9 mouse cellular contexts compared by ENCODE assay signal in genomic region chr10:18070144-18070543, GRCm38 (mm10). TPM values are rescaled to one million over a fixed set of nuclear protein-coding genes. Genes with fewer than 3 reads are reported as not detected.
DNase-seq lines count a peak whose midpoint lies in the region; ATAC-seq and TF ChIP-seq lines count a peak whose summit lies in the region.
"Had no signal": no experiment of that assay in that cellular context is flagged by ENCODE, and none has a peak within 500 bp of the region (broad histone marks: within the 10 kb centered on the region; RNA-seq: fewer than 3 reads in every experiment).

No protein-coding gene starts in this region.

- H3K36me3 ChIP-seq in stomach, embryonic 16.5 days (ENCODE audit: control insufficient read depth, insufficient read depth, low read length), result no peaks in the 10 kb centered on the region
- no peaks in the 10 kb centered on the region for H3K36me3 ChIP-seq in stomach, postnatal 0 days (ENCODE audit: control insufficient read depth, insufficient read depth, low read length)
- H3K36me3 ChIP-seq in midbrain, embryonic 16.5 days (ENCODE audit: control insufficient read depth, insufficient read depth, low read length), result no peaks in the 10 kb centered on the region

- no peak overlapping the region for H3K9ac ChIP-seq in stomach, embryonic 16.5 days (ENCODE audit: low read length)
- no peak overlapping the region for H3K9ac ChIP-seq in stomach, postnatal 0 days (ENCODE audit: low read length)
- H3K9ac ChIP-seq in midbrain, embryonic 16.5 days (ENCODE audit: low read depth, low read length), result no peak overlapping the region

- no peak for TF ChIP-seq CTCF in gastrocnemius, adult 2 months (IDR thresholded peaks at IDR 0.05)
- no peak for TF ChIP-seq CTCF in stomach, postnatal 0 days (IDR thresholded peaks at IDR 0.05; ENCODE audit: low read depth)

- H3K9me3 ChIP-seq in stomach, embryonic 16.5 days (replicated peaks; ENCODE audit: control insufficient read depth, low read length), result no peaks in the 10 kb centered on the region
- no peaks in the 10 kb centered on the region for H3K9me3 ChIP-seq in stomach, postnatal 0 days (ENCODE audit: control insufficient read depth, low read length)
- no peaks in the 10 kb centered on the region for H3K9me3 ChIP-seq in midbrain, embryonic 16.5 days (replicated peaks; ENCODE audit: control insufficient read depth, low read length, poor library complexity, severe bottlenecking)

- TF ChIP-seq EP300 in stomach, postnatal 0 days (optimal IDR thresholded peaks at IDR 0.05), result no peak

- H3K4me1 ChIP-seq in stomach, embryonic 16.5 days (ENCODE audit: control insufficient read depth, insufficient read depth, low read length), result peaks cover 18% of the 10 kb centered on the region
- 0 out of 2 replicates have a peak, but pooled peaks cover 5% of the 10 kb centered on the region for H3K4me1 ChIP-seq in stomach, postnatal 0 days (replicated peaks; ENCODE audit: control insufficient read depth, insufficient read depth)
- H3K4me1 ChIP-seq in midbrain, embryonic 16.5 days (ENCODE audit: control insufficient read depth, insufficient read depth, low read length), result peaks cover 11% of the 10 kb centered on the region

- DNase-seq in gastrocnemius, adult 2 months, result no peak
- no peak for DNase-seq in gastrocnemius, adult 8-10 months (ENCODE audit: low spot score in 2 of 2)
- no peak for DNase-seq in stomach, postnatal 0 days (ENCODE audit: low spot score)
- peak; percentile 68 to 82 for DNase-seq in layer of hippocampus, adult 18-20 months (ENCODE audit: low spot score in 2 of 2)
- DNase-seq in right cerebral cortex, postnatal 10 days (ENCODE audit: low spot score in 2 of 2), result peak; percentile 73
- no peak for DNase-seq in thymus, postnatal 0 days (ENCODE audit: low spot score)

- no peak for ATAC-seq in stomach, embryonic 16.5 days (ENCODE audit: insufficient read depth, low FRiP score)
- ATAC-seq in stomach, postnatal 0 days (ENCODE audit: low FRiP score, low TSS enrichment), result no peak
- ATAC-seq in midbrain, embryonic 16.5 days, result no peak

- no peaks in the 10 kb centered on the region for H3K27me3 ChIP-seq in stomach, embryonic 16.5 days (ENCODE audit: control insufficient read depth, insufficient read depth, low read length)
- no peaks in the 10 kb centered on the region for H3K27me3 ChIP-seq in stomach, postnatal 0 days (ENCODE audit: control insufficient read depth, insufficient read depth, low read length)
- H3K27me3 ChIP-seq in midbrain, embryonic 16.5 days (ENCODE audit: control insufficient read depth, insufficient read depth, low read depth, low read length), result no peaks in the 10 kb centered on the region
- H3K27me3 ChIP-seq: CH12.LX had no signal

- H3K27ac ChIP-seq in gastrocnemius, adult 2 months, result peak overlapping the region; percentile 21
- H3K27ac ChIP-seq in stomach, embryonic 16.5 days (ENCODE audit: low read length), result peak overlapping the region; percentile 36; the same call in 1 of the 2 replicates
- no peak overlapping the region for H3K27ac ChIP-seq in stomach, postnatal 0 days (replicated peaks)
- H3K27ac ChIP-seq in midbrain, embryonic 16.5 days (ENCODE audit: low read length), result no peak overlapping the region; the same call in 1 of the 2 replicates

- 59% methylated on average over 3 of the region's 3 CpGs for WGBS in stomach, embryonic 16.5 days
- 42% methylated on average over 3 of the region's 3 CpGs for WGBS in stomach, postnatal 0 days
- WGBS in midbrain, embryonic 16.5 days, result 73% methylated on average over 3 of the region's 3 CpGs

- no peak overlapping the region for H3K4me3 ChIP-seq in gastrocnemius, adult 2 months
- H3K4me3 ChIP-seq in stomach, embryonic 16.5 days (replicated peaks; ENCODE audit: low read length), result no peak overlapping the region
- H3K4me3 ChIP-seq in stomach, postnatal 0 days (ENCODE audit: low read depth, low read length), result no peak overlapping the region
- no peak overlapping the region for H3K4me3 ChIP-seq in midbrain, embryonic 16.5 days (ENCODE audit: low read depth, low read length)

- H3K4me2 ChIP-seq in stomach, embryonic 16.5 days (ENCODE audit: low read depth, low read length), result no peak overlapping the region
- no peak overlapping the region for H3K4me2 ChIP-seq in stomach, postnatal 0 days (replicated peaks; ENCODE audit: low read depth)
- H3K4me2 ChIP-seq in midbrain, embryonic 16.5 days (ENCODE audit: low read length), result no peak overlapping the region

- intact Hi-C loops in gastrocnemius, adult 2 months (cut with DNase I), result no loop called here

RNA-seq across cellular contexts. Expression of gene Reps1, which starts 14.5 kb away (rescaled TPM):
- 10 to 100 TPM; 22.8 to 25.3 TPM for total RNA-seq in gastrocnemius, adult 2 months (2021)
- 10 to 100 TPM; 27.7 to 33.2 (median 30.2) TPM for total RNA-seq in gastrocnemius, adult 8-10 months (2022)
- polyA plus RNA-seq in stomach, embryonic 16.5 days (2015; fragmentation: Nextera tagmentation; extraction: Ambion mirVana), result 9.0 and 10.3 TPM in 2 replicates
- 10.6 and 12.9 TPM in 2 replicates for polyA plus RNA-seq in stomach, postnatal 0 days (2015; fragmentation: Nextera tagmentation; extraction: Ambion mirVana)
- 10 to 100 TPM; 82.2 to 82.6 TPM for total RNA-seq in layer of hippocampus, adult 18-20 months (2021)
- 12.7 and 16.1 TPM in 2 replicates for polyA plus RNA-seq in midbrain, embryonic 16.5 days (2015; fragmentation: Nextera tagmentation; extraction: Ambion mirVana)
- polyA plus RNA-seq in thymus, postnatal 0 days (2015; fragmentation: Nextera tagmentation; extraction: Ambion mirVana), result 20.2 and 24.0 TPM in 2 replicates

RNA-seq across cellular contexts. Expression of gene Abracl, which starts 47.1 kb away (rescaled TPM):
- total RNA-seq in gastrocnemius, adult 2 months (2021), result 1 to 10 TPM; 2.1 to 3.2 TPM
- 1 to 10 TPM in 3 of 4 experiments, under 1 TPM in 1; 0.58 to 3.8 (median 1.5) TPM for total RNA-seq in gastrocnemius, adult 8-10 months (2022)
- 154 and 192 TPM in 2 replicates for polyA plus RNA-seq in stomach, embryonic 16.5 days (2015; fragmentation: Nextera tagmentation; extraction: Ambion mirVana)
- 264 and 282 TPM in 2 replicates for polyA plus RNA-seq in stomach, postnatal 0 days (2015; fragmentation: Nextera tagmentation; extraction: Ambion mirVana)
- 10 to 100 TPM; 31.5 to 32.7 TPM for total RNA-seq in layer of hippocampus, adult 18-20 months (2021)
- 45.7 and 55.6 TPM in 2 replicates for polyA plus RNA-seq in midbrain, embryonic 16.5 days (2015; fragmentation: Nextera tagmentation; extraction: Ambion mirVana)
- 322 and 349 TPM in 2 replicates for polyA plus RNA-seq in thymus, postnatal 0 days (2015; fragmentation: Nextera tagmentation; extraction: Ambion mirVana)

Comparison
In these comparisons a context has a peak if more than half of its experiments do, and no peak if none do; other contexts are left out.
1. H3K27ac ChIP-seq: peak in gastrocnemius, adult 2 months (single experiment) and stomach, embryonic 16.5 days (single experiment); none in stomach, postnatal 0 days (single experiment) and midbrain, embryonic 16.5 days (single experiment).
2. DNase-seq: peak in layer of hippocampus, adult 18-20 months (2 of 2) and right cerebral cortex, postnatal 10 days (2 of 2); none in gastrocnemius, adult 2 months (single experiment), gastrocnemius, adult 8-10 months (0 of 2), stomach, postnatal 0 days (single experiment) and thymus, postnatal 0 days (single experiment).